Mouse (Mus musculus) myocyte (in vitro differentiated cells): ENCODE measurements at regions not wholly inside any gene's neighbourhood (a gene's known extent, or its start where the extent isn't known, plus 50 kb on each side); places are given as distances from the start of the nearest gene placed in this dataset.

Source experiments
- H3K27me3 ChIP-seq: one replicate; pipeline ENCODE4 v1.6.1; 2011; ENCODE audit not compliant: control insufficient read depth, insufficient read depth, insufficient read length
- H3K36me3 ChIP-seq: one replicate; pipeline ENCODE4 v1.6.1; 2011; ENCODE audit not compliant: control insufficient read depth, insufficient read depth
- H3K4me2 ChIP-seq: one replicate; pipeline ENCODE4 v1.6.1; 2011; ENCODE audit warnings: low read depth, control low read depth
- H3K4me3 ChIP-seq: one replicate; pipeline ENCODE4 v1.5.1; 2011; ENCODE audit warnings: mild to moderate bottlenecking, control low read depth, moderate library complexity
- H3K79me2 ChIP-seq: one replicate; pipeline ENCODE4 v1.6.1; 2011; ENCODE audit not compliant: control insufficient read depth, insufficient read depth
- H3ac ChIP-seq: one replicate; pipeline ENCODE4 v1.6.1; 2011; ENCODE audit not compliant: control insufficient read depth, insufficient read length
- CEBPB ChIP-seq: IDR thresholded peaks from 2 replicates; pipeline ENCODE4 v1.6.1; 2011; ENCODE audit warnings: mild to moderate bottlenecking, moderate library complexity; ENCODE audit not compliant: poor library complexity, insufficient read depth, severe bottlenecking
- E2F4 ChIP-seq: IDR thresholded peaks from one replicate; pipeline ENCODE4 v1.6.1; 2011; ENCODE audit warnings: mild to moderate bottlenecking, control low read depth, moderate library complexity; ENCODE audit not compliant: insufficient read depth
- MAX ChIP-seq: IDR thresholded peaks from one replicate; pipeline ENCODE4 v1.6.1; 2011; ENCODE audit warnings: low read depth, mild to moderate bottlenecking, control low read depth
- MYOD1 ChIP-seq, 3 experiments: IDR thresholded peaks; one replicate each; pipeline ENCODE4 v1.6.1; 2011; ENCODE audit warnings: control low read depth in 2 of 3, low read depth in 2 of 3, mild to moderate bottlenecking in 2 of 3, moderate library complexity in 1 of 3; ENCODE audit not compliant: insufficient read length in 2 of 3, control insufficient read depth in 1 of 3
- MYOG ChIP-seq, 3 experiments: IDR thresholded peaks; one replicate each; pipeline ENCODE4 v1.6.1; 2011; ENCODE audit warnings: control low read depth in 2 of 3, low read depth in 2 of 3, mild to moderate bottlenecking in 2 of 3; ENCODE audit not compliant: insufficient read length in 2 of 3, control insufficient read depth in 1 of 3, insufficient read depth in 1 of 3
- POLR2A ChIP-seq: IDR thresholded peaks from one replicate; pipeline ENCODE4 v1.6.1; 2011; ENCODE audit warnings: low read depth, mild to moderate bottlenecking, control low read depth, moderate library complexity; ENCODE audit not compliant: insufficient read length
- POLR2AphosphoS2 ChIP-seq: IDR thresholded peaks from one replicate; pipeline ENCODE4 v1.6.1; 2011; ENCODE audit warnings: low read depth, control low read depth; ENCODE audit not compliant: insufficient read length
- REST ChIP-seq: IDR thresholded peaks from one replicate; pipeline ENCODE4 v1.6.1; 2011; ENCODE audit warnings: mild to moderate bottlenecking, control low read depth, moderate library complexity; ENCODE audit not compliant: insufficient read depth, insufficient read length
- SRF ChIP-seq: IDR thresholded peaks from one replicate; pipeline ENCODE4 v1.6.1; 2011; ENCODE audit warnings: low read depth; ENCODE audit not compliant: control insufficient read depth, insufficient read length
- TCF12 ChIP-seq: IDR thresholded peaks from one replicate; pipeline ENCODE4 v1.6.1; 2011; ENCODE audit warnings: mild to moderate bottlenecking, control low read depth; ENCODE audit not compliant: poor library complexity, insufficient read depth, severe bottlenecking
- TCF3 ChIP-seq: IDR thresholded peaks from one replicate; pipeline ENCODE4 v1.6.1; 2011; ENCODE audit warnings: low read depth, control low read depth; ENCODE audit not compliant: insufficient read length
- USF1 ChIP-seq: IDR thresholded peaks from one replicate; pipeline ENCODE4 v1.6.1; 2011; ENCODE audit warnings: low read depth, mild to moderate bottlenecking, control low read depth, moderate library complexity

- Histone ChIP-seq H3K4me3 (no peak overlapping the region), H3K27me3 (no peaks in the 10 kb centered on the region), H3K79me2 (no peaks in the 10 kb centered on the region), H3K36me3 (no peaks in the 10 kb centered on the region), H3K4me2 (peak overlapping the region; percentile 60), H3ac (no peak overlapping the region)
- no peak for TF ChIP-seq USF1
- TF ChIP-seq POLR2AphosphoS2, result no peak
- TF ChIP-seq E2F4, result no peak
- no peak for TF ChIP-seq CEBPB
- no peak for TF ChIP-seq TCF12
- TF ChIP-seq MYOG (IDR thresholded peaks at IDR 0.05; ENCODE audit: control insufficient read depth in 1 of 3, insufficient read depth in 1 of 3, insufficient read length in 2 of 3, low read depth in 2 of 3), result no peak
- no peak for TF ChIP-seq MYOD1 (IDR thresholded peaks at IDR 0.05; ENCODE audit: control insufficient read depth in 1 of 3, insufficient read length in 2 of 3, low read depth in 2 of 3)
- TF ChIP-seq REST, result no peak
- no peak for TF ChIP-seq MAX
- TF ChIP-seq SRF, result no peak
- TF ChIP-seq TCF3, result no peak
- TF ChIP-seq POLR2A, result no peak
These were observed 66.7 kb downstream of the Rwdd3 start for GRCm38 (mm10) chr3:121104571-121105407.

- no peak for TF ChIP-seq TCF12
- H3K4me3 ChIP-seq, result no peak overlapping the region
- no peaks in the 10 kb centered on the region for H3K79me2 ChIP-seq
- H3K27me3 ChIP-seq, result no peaks in the 10 kb centered on the region
- no peak overlapping the region for H3K4me2 ChIP-seq
- H3K36me3 ChIP-seq, result no peaks in the 10 kb centered on the region
- no peak overlapping the region for H3ac ChIP-seq
These were observed 68.6 kb downstream of the Rwdd3 start for GRCm38 (mm10) chr3:121102871-121103270.

DNA sequence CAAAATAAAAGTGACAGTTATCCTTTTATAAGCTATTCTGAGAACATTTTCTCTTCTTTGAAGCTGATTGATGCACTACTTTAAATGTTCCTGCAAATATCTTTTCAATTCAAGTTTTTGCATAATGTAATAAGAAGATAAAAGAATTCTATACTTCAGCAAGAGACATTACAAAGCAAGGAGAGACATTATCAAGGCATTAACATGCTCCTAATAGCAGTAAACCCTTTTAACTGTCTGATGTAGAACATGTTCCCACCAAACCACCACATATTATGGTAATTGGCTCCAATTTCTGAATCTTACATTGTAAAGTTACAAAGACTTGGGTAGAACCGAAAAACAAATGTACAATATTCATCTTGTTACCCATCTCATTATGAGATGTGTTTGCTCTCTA, 69.4 kb downstream of the Rwdd3 start:
- Histone ChIP-seq H3K4me3 (no peak overlapping the region), H3K36me3 (no peaks in the 10 kb centered on the region), H3K27me3 (no peaks in the 10 kb centered on the region), H3K79me2 (no peaks in the 10 kb centered on the region), H3ac (no peak overlapping the region), H3K4me2 (no peak overlapping the region)
- no peak for TF ChIP-seq USF1
- TF ChIP-seq TCF3, result no peak
- no peak for TF ChIP-seq MYOG (IDR thresholded peaks at IDR 0.05; ENCODE audit: control insufficient read depth in 1 of 3, insufficient read depth in 1 of 3, insufficient read length in 2 of 3, low read depth in 2 of 3)
- no peak for TF ChIP-seq E2F4
- no peak for TF ChIP-seq MAX
- TF ChIP-seq CEBPB, result no peak
- TF ChIP-seq POLR2AphosphoS2, result no peak
- no peak for TF ChIP-seq TCF12
- no peak for TF ChIP-seq POLR2A
- TF ChIP-seq REST, result no peak
- TF ChIP-seq SRF, result no peak

- Histone ChIP-seq H3K4me3 (no peak overlapping the region), H3K79me2 (no peaks in the 10 kb centered on the region), H3K4me2 (no peak overlapping the region), H3K27me3 (no peaks in the 10 kb centered on the region), H3K36me3 (no peaks in the 10 kb centered on the region), H3ac (no peak overlapping the region)
- no peak for TF ChIP-seq SRF
- TF ChIP-seq POLR2A, result no peak
- no peak for TF ChIP-seq CEBPB
These were observed 71.2 kb downstream of the Rwdd3 start for GRCm38 (mm10) chr3:121100211-121100860.

- no peak overlapping the region for H3ac ChIP-seq
- no peak overlapping the region for H3K4me2 ChIP-seq
- H3K79me2 ChIP-seq, result no peaks in the 10 kb centered on the region
- no peak for TF ChIP-seq POLR2AphosphoS2
- no peak for TF ChIP-seq E2F4
- TF ChIP-seq SRF, result no peak
- no peak for TF ChIP-seq POLR2A
- no peak for TF ChIP-seq MYOG (IDR thresholded peaks at IDR 0.05; ENCODE audit: control insufficient read depth in 1 of 3, insufficient read depth in 1 of 3, insufficient read length in 2 of 3, low read depth in 2 of 3)
- no peak for TF ChIP-seq MAX
- no peak for TF ChIP-seq USF1
- TF ChIP-seq TCF3, result no peak
- TF ChIP-seq REST, result no peak
- no peak for TF ChIP-seq MYOD1 (IDR thresholded peaks at IDR 0.05; ENCODE audit: control insufficient read depth in 1 of 3, insufficient read length in 2 of 3, low read depth in 2 of 3)
- no peak for TF ChIP-seq CEBPB
- TF ChIP-seq TCF12, result no peak
- H3K4me3 ChIP-seq, result no peak overlapping the region
- H3K36me3 ChIP-seq, result no peaks in the 10 kb centered on the region
- no peaks in the 10 kb centered on the region for H3K27me3 ChIP-seq
These were observed 78.0 kb downstream of the Rwdd3 start for GRCm38 (mm10) chr3:121093509-121093908.
